Mouse (Mus musculus): ENCODE results near the gene Akna.

GRCm38 (mm10) chr4:63423231-63423630 is 20.1 kb upstream of the Akna start:
- TF ChIP-seq POLR2A (IDR thresholded peaks at IDR 0.05; ENCODE audit: borderline replicate concordance, insufficient read depth, low read length) (no peak), CTCF (IDR thresholded peaks at IDR 0.05; ENCODE audit: borderline replicate concordance, insufficient read depth, low read depth, low read length) (no peak)
